Mouse (Mus musculus) left cerebral cortex, postnatal 4 days (tissue): ENCODE results near the gene Ctrb1. TPM values are rescaled to one million over a fixed set of nuclear protein-coding genes. Genes with fewer than 3 reads are reported as not detected.
"Not testable (repeated sequence)": the region's sequence is repeated elsewhere in the genome, so short reads cannot be mapped to it uniquely, and the experiment has no call there.

ENCODE experiments used
- DNase-seq: peaks from one replicate; pipeline ENCODE4 v3.0.0-alpha.2; 2022
- intact Hi-C: fragments of 180-260 bp; cut with DNase I; formaldehyde crosslinking; loops from one replicate; pipeline ENCODE4 v1.15.1; 2025
- total RNA-seq, 2 experiments: library from RNA; stranded (reverse); gene quantifications; 2 replicates each; pipeline ENCODE4 v1.2.3; 2021

The Ctrb1 gene
- total RNA-seq, 2 experiments from 2014 or later: not detected

GRCm38 (mm10) chr8:111693261-111693741 lies 2.5 kb upstream of the Ctrb1 start:
- intact Hi-C loops: no loop called here
- no peak for DNase-seq

- no peak for DNase-seq
- intact Hi-C loops: no loop called here
Measured at GRCm38 (mm10) chr8:111686881-111687280, 3.9 kb downstream of the Ctrb1 start.

- intact Hi-C loops: no loop called here
- no peak for DNase-seq
Measured at GRCm38 (mm10) chr8:111682521-111682920, 8.3 kb downstream of the Ctrb1 start.

- DNase-seq: no peak
- intact Hi-C loops: no loop called here
Measured at GRCm38 (mm10) chr8:111681153-111681552, 9.7 kb downstream of the Ctrb1 start.

- intact Hi-C loops: no loop called here
Measured at GRCm38 (mm10) chr8:111680423-111681028, 10.3 kb downstream of the Ctrb1 start.

GRCm38 (mm10) chr8:111678848-111679247 lies 12.0 kb downstream of the Ctrb1 start:
- intact Hi-C loops: loop anchor here (5.0 kb wide), 1 partner anchor 153 kb away; no protein-coding TSS in a partner anchor
- no peak for DNase-seq

More at GRCm38 (mm10) chr8:111680423-111681028, 10.3 kb downstream of the Ctrb1 start:
- peak; percentile 38 for DNase-seq

- intact Hi-C loops: loop anchor here (5.0 kb wide), 1 partner anchor 154 kb away; no protein-coding TSS in a partner anchor
Measured at GRCm38 (mm10) chr8:111678111-111678510, 12.7 kb downstream of the Ctrb1 start.

GRCm38 (mm10) chr8:111676237-111676636 lies 14.6 kb downstream of the Ctrb1 start:
- intact Hi-C loops: loop anchor here (5.0 kb wide), 1 partner anchor 156 kb away; no protein-coding TSS in a partner anchor
- no peak for DNase-seq

More at GRCm38 (mm10) chr8:111678111-111678510, 12.7 kb downstream of the Ctrb1 start:
- DNase-seq: peak; percentile 49

GRCm38 (mm10) chr8:111666751-111667150 lies 24.1 kb downstream of the Ctrb1 start:
- intact Hi-C loops: no loop called here
- DNase-seq: no peak

GRCm38 (mm10) chr8:111662473-111662872 lies 28.3 kb downstream of the Ctrb1 start:
- peak; percentile 80 for DNase-seq
- intact Hi-C loops: no loop called here

GRCm38 (mm10) chr8:111658819-111659423 lies 31.9 kb downstream of the Ctrb1 start:
- intact Hi-C loops: no loop called here
- DNase-seq: no peak

- intact Hi-C loops: no loop called here
- no peak for DNase-seq
Measured at GRCm38 (mm10) chr8:111657312-111657854, 33.4 kb downstream of the Ctrb1 start.

- intact Hi-C loops: no loop called here
- DNase-seq: no peak
Measured at GRCm38 (mm10) chr8:111653524-111653923, 37.3 kb downstream of the Ctrb1 start.

GRCm38 (mm10) chr8:111650651-111651050 lies 40.2 kb downstream of the Ctrb1 start:
- no peak for DNase-seq
- intact Hi-C loops: no loop called here

- DNase-seq: no peak
- intact Hi-C loops: no loop called here
Measured at GRCm38 (mm10) chr8:111648834-111649233, 42.0 kb downstream of the Ctrb1 start.

- no peak for DNase-seq
- intact Hi-C loops: no loop called here
Measured at GRCm38 (mm10) chr8:111645715-111646114, 45.1 kb downstream of the Ctrb1 start.

GRCm38 (mm10) chr8:111644286-111645051 lies 46.3 kb downstream of the Ctrb1 start:
- intact Hi-C loops, DNase-seq: not testable (repeated sequence)

GRCm38 (mm10) chr8:111643264-111644141 lies 47.3 kb downstream of the Ctrb1 start, which contains the start of gene Zfp1:
Zfp1 (plus strand) TSS chr8:111643401.
- intact Hi-C loops: no loop called here
- peak; percentile 94 for DNase-seq

- intact Hi-C loops: no loop called here
- no peak for DNase-seq
Measured at GRCm38 (mm10) chr8:111642939-111643263, 47.9 kb downstream of the Ctrb1 start.

GRCm38 (mm10) chr8:111642496-111642895 lies 48.3 kb downstream of the Ctrb1 start:
- intact Hi-C loops: no loop called here
- no peak for DNase-seq
